Mouse (Mus musculus) thymus, postnatal 14 days (tissue): Measurements from ENCODE around the gene 1700066M21Rik.
A peak's percentile ranks its signal among the peaks of the same experiment; 100 is the strongest.

ENCODE experiments used
- DNase-seq: peaks from one replicate; pipeline ENCODE4 v3.0.0; 2021

1700066M21Rik gene

GRCm38 (mm10) chr1:57377376-57378341, at the start of gene 1700066M21Rik:
Gene 1700066M21Rik, plus strand, starts transcription at chr1:57377620.
- peak; percentile 91 for DNase-seq

DNA sequence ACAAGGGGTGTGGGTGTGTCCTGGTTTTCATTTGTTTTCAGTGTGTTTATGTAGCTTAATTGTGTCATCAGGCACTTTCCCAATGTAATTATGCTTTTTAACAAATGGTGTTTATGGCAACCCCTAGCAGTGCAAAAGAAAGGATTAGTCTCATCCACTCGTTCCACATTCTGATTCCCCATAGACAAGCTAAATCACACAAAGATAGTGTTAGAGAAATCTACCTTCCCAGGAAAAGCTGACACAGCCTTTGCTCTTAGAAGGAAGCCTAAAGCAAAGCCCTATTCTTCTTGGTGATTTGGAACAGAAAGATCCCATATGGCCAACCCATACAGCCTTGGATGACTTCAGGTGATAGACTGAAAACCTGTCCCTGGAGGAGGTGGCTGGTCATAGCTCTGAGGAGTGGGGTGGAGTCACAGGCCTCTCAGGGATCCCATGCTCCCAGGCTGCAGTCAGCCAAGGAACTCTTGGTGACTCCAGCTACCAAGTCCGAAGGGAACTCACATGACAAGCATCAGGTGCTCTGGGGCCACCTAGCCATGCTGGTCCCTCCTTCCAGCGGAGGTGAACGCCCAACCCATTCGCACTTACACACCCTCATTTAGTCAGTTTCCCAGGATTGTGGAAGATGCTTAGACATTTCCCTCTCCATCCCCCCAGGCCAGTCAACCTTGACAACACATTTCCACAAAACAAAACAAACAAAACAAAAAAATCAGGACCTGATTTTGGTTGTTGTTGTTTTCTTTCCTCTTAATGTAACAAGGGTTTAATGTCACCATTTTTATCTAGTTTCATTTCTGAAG, 47.9 kb upstream of the 1700066M21Rik start:
- no peak for DNase-seq

GRCm38 (mm10) chr1:57330228-57330627, 47.2 kb upstream of the 1700066M21Rik start:
- DNase-seq: no peak

DNA sequence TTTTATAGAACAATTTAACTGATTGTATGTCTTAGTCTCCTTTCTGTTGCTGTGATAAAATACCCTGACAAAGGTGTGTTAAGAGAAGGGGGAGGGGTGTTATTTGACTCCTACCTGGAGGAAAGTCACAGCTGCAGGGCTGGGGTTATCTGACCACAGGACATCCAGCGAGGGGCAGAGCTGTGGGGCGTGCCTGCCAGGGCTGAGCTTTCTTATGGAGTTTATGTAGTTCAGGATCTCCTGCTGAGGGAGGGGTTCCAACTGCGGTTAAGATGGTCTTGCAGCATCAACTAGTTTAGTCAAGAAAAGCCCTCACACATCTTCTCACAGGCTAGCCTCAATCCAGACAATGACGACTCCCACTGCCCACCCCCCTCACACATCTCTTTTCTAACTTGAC, 45.4 kb upstream of the 1700066M21Rik start:
- no peak for DNase-seq

DNA sequence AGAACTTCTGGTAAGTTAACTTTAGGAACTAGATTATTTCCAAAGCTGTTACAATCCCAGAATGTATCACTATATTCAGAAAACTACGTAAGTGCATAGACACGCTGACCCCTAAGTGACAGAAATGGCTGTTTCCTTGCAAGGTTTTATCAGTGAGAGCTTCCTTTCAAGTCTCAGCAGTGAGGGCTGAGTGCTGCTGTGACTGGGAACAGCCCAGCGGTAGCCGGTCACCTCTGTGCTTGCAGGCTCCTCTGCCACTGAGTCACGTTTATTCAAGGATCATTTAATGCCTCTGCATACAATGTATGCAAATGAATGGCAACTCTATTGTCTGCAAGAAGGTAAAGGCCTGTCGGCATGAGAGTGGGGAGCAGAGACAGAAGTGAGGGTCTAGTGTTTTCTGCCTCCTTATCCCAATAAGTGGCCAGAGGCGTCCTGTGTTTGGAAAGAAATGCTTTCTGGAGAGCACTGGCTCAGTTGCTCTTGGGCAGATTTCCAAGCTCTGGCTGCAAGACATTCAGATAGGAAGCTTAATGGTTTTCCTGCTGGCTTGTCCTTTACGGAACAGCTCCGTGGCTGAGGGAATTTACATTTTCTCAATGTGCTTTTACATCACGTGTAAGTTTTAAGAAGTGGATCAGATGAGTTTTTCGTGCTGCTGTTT, 43.7 kb upstream of the 1700066M21Rik start:
- DNase-seq: no peak

- DNase-seq: no peak
Measured at GRCm38 (mm10) chr1:57335200-57335599, 42.2 kb upstream of the 1700066M21Rik start.

- DNase-seq: no peak
Measured at GRCm38 (mm10) chr1:57339156-57339796, 38.1 kb upstream of the 1700066M21Rik start.

DNA sequence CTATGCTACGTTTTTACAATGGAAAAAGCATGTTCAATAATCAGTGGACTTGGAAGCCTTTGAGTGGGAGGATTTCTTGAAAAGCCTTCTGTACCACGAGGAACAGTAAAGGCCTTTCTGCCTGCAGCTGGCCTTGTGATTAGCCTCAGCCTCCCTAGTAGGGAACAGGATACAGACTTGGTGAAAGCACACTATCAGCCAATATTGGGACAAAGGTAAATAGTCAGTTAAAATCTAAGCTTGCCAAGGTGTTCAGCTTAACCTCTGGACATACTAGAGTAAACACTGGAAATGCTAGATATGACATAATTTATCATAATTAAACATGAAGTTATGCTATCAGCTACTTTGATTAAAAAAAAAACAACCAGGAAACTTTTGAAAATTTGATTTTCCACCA, 36.2 kb upstream of the 1700066M21Rik start:
- no peak for DNase-seq

- DNase-seq: no peak
Measured at GRCm38 (mm10) chr1:57347487-57347886, 29.9 kb upstream of the 1700066M21Rik start.

DNA sequence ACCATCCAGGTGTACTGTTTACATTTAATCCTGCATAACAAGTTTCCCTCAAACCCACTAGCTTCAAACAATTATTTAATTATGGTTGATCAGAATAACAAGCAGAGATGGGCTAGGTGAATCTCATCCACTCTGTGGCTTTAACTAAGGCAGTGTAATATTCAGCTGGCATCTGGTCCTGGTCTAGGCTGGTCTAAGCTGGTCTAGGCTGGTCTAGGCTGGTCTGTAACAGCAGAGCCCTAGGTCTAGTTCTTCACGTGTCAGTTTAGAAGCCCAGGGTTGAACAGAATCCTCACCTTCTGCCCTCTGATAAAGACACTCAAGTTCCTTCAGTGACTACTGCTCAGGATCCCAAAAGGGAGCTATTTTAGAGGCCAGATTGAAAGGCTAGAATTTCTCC, 25.5 kb upstream of the 1700066M21Rik start:
- DNase-seq: no peak

DNA sequence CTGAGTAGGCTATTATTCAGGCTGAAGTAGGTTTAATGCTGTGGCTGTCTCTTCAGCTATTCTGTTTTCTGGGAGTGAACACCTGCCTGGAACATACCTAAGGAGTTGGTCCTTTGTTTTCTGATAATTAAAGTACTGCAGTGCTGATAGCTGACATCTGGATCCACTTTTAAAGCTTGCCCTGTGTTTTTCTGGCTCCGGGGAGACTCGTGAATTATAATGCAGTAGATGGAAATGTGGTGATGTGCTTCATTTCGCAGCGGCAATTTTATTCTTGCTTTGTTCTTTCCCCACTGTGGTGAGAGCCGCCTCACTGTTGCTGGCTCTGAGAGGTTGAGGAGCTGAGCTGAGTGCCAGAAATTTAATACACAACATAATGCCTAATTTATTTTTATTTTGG, 18.9 kb upstream of the 1700066M21Rik start:
- DNase-seq: no peak

DNA sequence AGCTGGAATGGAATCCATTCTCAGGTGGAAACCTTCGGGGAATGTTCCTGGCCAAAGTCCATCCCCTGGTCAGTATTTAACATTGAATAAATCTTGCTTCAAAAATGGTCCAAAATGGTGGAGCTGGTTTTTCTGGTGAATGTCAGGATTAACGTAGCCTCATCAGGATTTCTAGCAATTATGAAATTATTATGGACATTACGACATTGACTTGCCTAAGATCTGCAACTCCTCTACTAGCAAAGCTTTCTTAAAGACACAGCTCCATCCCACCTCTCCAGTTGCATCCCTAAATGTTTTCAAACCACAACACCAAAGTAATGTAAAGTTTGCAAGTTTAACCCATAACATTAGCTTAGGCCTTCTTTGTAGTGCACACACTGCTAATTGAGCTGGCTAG, 10.0 kb upstream of the 1700066M21Rik start:
- no peak for DNase-seq

DNA sequence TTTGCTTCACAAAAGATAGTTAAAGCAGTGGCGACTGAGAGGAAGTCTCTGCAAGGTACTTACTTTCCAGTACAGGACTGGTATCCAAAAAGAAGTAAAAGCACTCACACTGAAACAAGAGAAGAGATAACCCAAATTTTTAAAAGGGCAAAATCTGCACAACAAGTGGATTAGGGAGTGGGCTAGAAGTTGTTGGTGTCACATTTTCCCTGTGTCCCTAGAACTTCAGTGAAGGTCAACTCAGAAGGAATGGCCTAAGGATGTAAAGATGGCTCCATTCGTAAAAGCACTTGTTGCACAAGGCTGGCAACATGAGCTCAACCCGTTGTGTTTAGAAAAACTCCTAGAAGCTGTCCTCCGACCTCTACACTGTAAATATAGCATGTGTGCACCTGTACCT, 8.3 kb upstream of the 1700066M21Rik start:
- no peak for DNase-seq

DNA sequence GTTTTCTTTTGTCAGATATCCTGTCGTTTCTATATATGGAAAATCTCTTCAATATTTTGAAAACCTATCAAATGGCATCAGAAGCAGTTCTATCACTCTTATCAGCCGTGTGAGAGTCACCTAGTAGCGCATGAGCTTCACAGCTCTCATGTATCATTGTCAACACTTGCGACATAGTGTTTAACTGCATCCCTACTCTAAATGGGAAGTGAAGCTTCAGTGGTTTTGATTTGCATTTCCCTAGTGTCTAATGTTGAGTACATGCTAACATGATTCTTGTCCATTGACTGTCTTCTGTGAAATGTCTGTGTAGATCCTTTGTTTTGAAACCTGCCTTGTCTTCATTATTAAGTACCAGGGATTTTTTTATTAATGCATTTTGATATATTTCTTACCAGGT, 7.0 kb upstream of the 1700066M21Rik start:
- no peak for DNase-seq

- no peak for DNase-seq
Measured at GRCm38 (mm10) chr1:57375276-57375675, 2.1 kb upstream of the 1700066M21Rik start.

- no peak for DNase-seq
Measured at GRCm38 (mm10) chr1:57376806-57377205, 614 bp upstream of the 1700066M21Rik start.

DNA sequence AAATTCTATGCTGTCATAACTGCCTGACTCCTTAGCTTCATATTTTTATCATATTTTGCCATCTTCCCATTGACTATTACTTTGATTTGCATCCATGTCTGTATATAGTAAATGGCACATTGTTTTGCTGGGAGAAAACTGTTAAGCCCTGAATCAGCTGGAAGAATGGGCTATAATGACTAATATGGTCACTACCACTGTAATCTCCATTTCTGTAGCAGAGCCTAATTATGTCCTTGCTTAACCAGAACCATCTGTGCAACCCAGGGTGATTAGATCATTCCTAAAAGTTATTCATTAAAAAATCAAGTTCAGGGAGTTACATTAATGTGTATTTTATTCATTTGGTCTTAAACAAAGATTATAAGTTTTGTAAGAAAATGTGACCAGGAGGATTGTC, 9.1 kb downstream of the 1700066M21Rik start:
- DNase-seq: no peak

GRCm38 (mm10) chr1:57387876-57388275, 10.5 kb downstream of the 1700066M21Rik start:
- DNase-seq: no peak

- DNase-seq: no peak
Measured at GRCm38 (mm10) chr1:57388402-57389155, 11.2 kb downstream of the 1700066M21Rik start.

DNA sequence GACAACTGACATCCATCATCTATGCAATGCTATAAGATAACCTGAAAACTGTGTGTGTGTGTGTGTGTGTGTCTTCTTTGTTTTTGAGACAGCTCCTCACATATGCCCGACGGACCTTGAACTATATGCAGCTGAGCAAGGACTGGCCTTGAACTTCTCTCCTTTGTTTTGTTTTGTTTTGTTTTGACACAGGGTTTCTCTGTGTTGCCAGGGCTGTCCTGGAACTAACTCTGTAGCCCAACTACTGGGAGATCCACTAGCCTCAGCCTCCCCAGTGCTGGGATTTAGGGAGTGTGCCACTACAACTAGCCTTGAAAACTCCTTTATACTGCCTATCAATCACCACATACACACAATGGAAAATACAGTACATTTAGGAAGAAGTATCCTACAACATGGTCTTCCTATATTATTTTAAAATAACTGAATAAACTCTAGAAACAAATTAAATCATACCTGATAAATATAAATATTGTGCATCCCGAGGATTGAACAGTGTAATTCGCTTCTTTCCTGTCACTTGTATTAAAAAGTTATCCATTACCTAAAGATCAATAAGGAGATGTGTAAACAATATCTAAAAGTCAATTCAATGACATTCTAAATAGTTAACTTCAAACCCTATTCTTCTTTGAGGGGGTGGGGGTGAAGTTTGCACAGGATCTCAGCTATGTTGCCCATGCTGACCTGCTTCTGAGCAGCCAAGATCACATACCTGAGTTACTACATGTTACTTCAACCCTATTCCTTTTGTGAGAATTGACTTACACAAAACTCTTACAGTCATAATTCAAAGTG, 13.8 kb downstream of the 1700066M21Rik start:
- no peak for DNase-seq

- DNase-seq: no peak
Measured at GRCm38 (mm10) chr1:57392417-57392816, 15.0 kb downstream of the 1700066M21Rik start.
